Mouse (Mus musculus) midbrain, embryonic 11.5 days (tissue): ENCODE measurements around the gene Crygn. TPM values are rescaled to one million over a fixed set of nuclear protein-coding genes. Genes with fewer than 3 reads are reported as not detected.

ENCODE experiments used
- ATAC-seq: fragments of 200-750 bp; cut with Nextera tagmentation; 2 replicates; pipeline ENCODE4 v1.8.0; 2017; ENCODE audit warnings: moderate TSS enrichment, moderate library complexity; ENCODE audit not compliant: low FRiP score
- DNase-seq: peaks from one replicate; pipeline ENCODE4 v3.0.0; 2015; ENCODE audit warnings: low spot score; ENCODE audit errors: missing footprints
- H3K27ac ChIP-seq: fragments of 300-500 bp; sonication (generic); 2 replicates; pipeline ENCODE4 v1.5.1; 2014; ENCODE audit warnings: low read depth, low read length
- H3K27me3 ChIP-seq: fragments of 300-500 bp; sonication (generic); 2 replicates; pipeline ENCODE4 v1.6.1; 2014; ENCODE audit warnings: mild to moderate bottlenecking, low read length, moderate library complexity, mixed read lengths; ENCODE audit not compliant: control insufficient read depth, insufficient read depth
- H3K36me3 ChIP-seq: fragments of 300-500 bp; sonication (generic); 2 replicates; pipeline ENCODE4 v1.6.1; 2014; ENCODE audit warnings: mild to moderate bottlenecking, low read length, moderate library complexity, mixed read lengths; ENCODE audit not compliant: control insufficient read depth, insufficient read depth
- H3K4me1 ChIP-seq: fragments of 300-500 bp; sonication (generic); 2 replicates; pipeline ENCODE4 v1.6.1; 2014; ENCODE audit warnings: low read length; ENCODE audit not compliant: control insufficient read depth, insufficient read depth
- H3K4me2 ChIP-seq: fragments of 300-500 bp; sonication (generic); 2 replicates; pipeline ENCODE4 v1.6.1; 2014; ENCODE audit warnings: mild to moderate bottlenecking, moderate library complexity
- H3K4me3 ChIP-seq: fragments of 300-500 bp; sonication (generic); 2 replicates; pipeline ENCODE4 v1.5.1; 2014; ENCODE audit warnings: low read depth, low read length
- H3K9ac ChIP-seq: fragments of 300-500 bp; sonication (generic); 2 replicates; pipeline ENCODE4 v1.6.1; 2014; ENCODE audit warnings: low read length
- H3K9me3 ChIP-seq: fragments of 300-500 bp; sonication (generic); 2 replicates; pipeline ENCODE4 v1.6.1; 2016; ENCODE audit warnings: low read length; ENCODE audit not compliant: control insufficient read depth
- WGBS: fragments of 180-500 bp; shearing (Covaris S2); extraction: QIAGEN DNeasy Blood & Tissue Kit; methylation state at CpG from one replicate; pipeline ENCODE4 v1.1.7; 2014; 5-methylcytosine and 5-hydroxymethylcytosine counted together
- polyA plus RNA-seq: library from polyadenylated mRNA; unstranded; fragments of >200 nt; fragmentation: Nextera tagmentation; extraction: Ambion mirVana; gene quantifications from 2 replicates; pipeline ENCODE4 v1.2.1, GENCODE M21; 2014

Gene Crygn
- polyA plus RNA-seq, 1 experiment from 2014 or later, result 0.68 TPM

GRCm38 (mm10) chr5:24737595-24737994, 20.2 kb downstream of the Crygn start:
- ATAC-seq, result no peak
- 94% methylated on average over 10 of the region's 10 CpGs for WGBS

GRCm38 (mm10) chr5:24733771-24734426, 23.9 kb downstream of the Crygn start:
- WGBS, result 67% methylated on average over 7 of the region's 7 CpGs
- Histone ChIP-seq H3K9ac (no peak overlapping the region), H3K27ac (no peak overlapping the region; the same call in 1 of the 2 replicates), H3K36me3 (no peaks in the 10 kb centered on the region), H3K4me1 (peaks cover 10% of the 10 kb centered on the region), H3K4me2 (no peak overlapping the region), H3K9me3 (no peaks in the 10 kb centered on the region), H3K27me3 (peaks cover 30% of the 10 kb centered on the region), H3K4me3 (no peak overlapping the region)
- ATAC-seq (no peak), DNase-seq (no peak)

More at GRCm38 (mm10) chr5:24737595-24737994, 20.2 kb downstream of the Crygn start:
- no peak overlapping the region for H3K4me2 ChIP-seq
- no peaks in the 10 kb centered on the region for H3K27me3 ChIP-seq
- H3K4me1 ChIP-seq, result peaks cover 3% of the 10 kb centered on the region; the same call in 1 of the 2 replicates
- H3K27ac ChIP-seq, result no peak overlapping the region
- no peak overlapping the region for H3K9ac ChIP-seq
- no peaks in the 10 kb centered on the region for H3K9me3 ChIP-seq
- no peaks in the 10 kb centered on the region for H3K36me3 ChIP-seq
- DNase-seq, result peak; percentile 33
- no peak overlapping the region for H3K4me3 ChIP-seq

GRCm38 (mm10) chr5:24733134-24733533, 24.7 kb downstream of the Crygn start:
- peak; percentile 90 for DNase-seq
- H3K27ac ChIP-seq, result no peak overlapping the region
- no peaks in the 10 kb centered on the region for H3K36me3 ChIP-seq
- ATAC-seq, result peak; percentile 60
- H3K9ac ChIP-seq, result no peak overlapping the region
- H3K27me3 ChIP-seq, result peaks cover 30% of the 10 kb centered on the region
- H3K9me3 ChIP-seq, result no peaks in the 10 kb centered on the region
- H3K4me2 ChIP-seq, result no peak overlapping the region
- 4% methylated on average over 8 of the region's 8 CpGs for WGBS
- peaks cover 10% of the 10 kb centered on the region for H3K4me1 ChIP-seq
- H3K4me3 ChIP-seq, result no peak overlapping the region

- peak; percentile 89 for DNase-seq
- Histone ChIP-seq H3K9ac (no peak overlapping the region), H3K4me2 (peak overlapping the region; percentile 47), H3K4me3 (peak overlapping the region; percentile 37), H3K27ac (no peak overlapping the region), H3K27me3 (peaks cover 30% of the 10 kb centered on the region), H3K9me3 (no peaks in the 10 kb centered on the region), H3K36me3 (no peaks in the 10 kb centered on the region), H3K4me1 (peaks cover 10% of the 10 kb centered on the region)
- WGBS, result under 1% methylated on average over 15 of the region's 15 CpGs
- no peak for ATAC-seq
Observed at GRCm38 (mm10) chr5:24730986-24731385, 26.8 kb downstream of the Crygn start.

GRCm38 (mm10) chr5:24730488-24730871, 27.3 kb downstream of the Crygn start, which contains the start of gene Wdr86:
Gene Wdr86, minus strand, starts transcription at chr5:24730727.
- Histone ChIP-seq H3K9me3 (no peaks in the 10 kb centered on the region), H3K36me3 (no peaks in the 10 kb centered on the region), H3K27ac (no peak within 1 kb of the TSS), H3K9ac (peak within 1 kb of the TSS; percentile 40), H3K4me3 (peak within 1 kb of the TSS; percentile 37), H3K27me3 (peaks cover 30% of the 10 kb centered on the region), H3K4me1 (peaks cover 10% of the 10 kb centered on the region), H3K4me2 (peak within 1 kb of the TSS; percentile 47)
- WGBS, result 1% methylated on average over 23 of the region's 23 CpGs
- ATAC-seq (0 out of 2 replicates have a peak, but pooled peaks have one; percentile 22), DNase-seq (no peak)

GRCm38 (mm10) chr5:24729797-24730487, 27.9 kb downstream of the Crygn start:
- Histone ChIP-seq H3K4me2 (peak overlapping the region; percentile 47), H3K27me3 (peaks cover 30% of the 10 kb centered on the region), H3K9me3 (no peaks in the 10 kb centered on the region), H3K9ac (peak overlapping the region; percentile 40), H3K36me3 (no peaks in the 10 kb centered on the region), H3K4me3 (peak overlapping the region; percentile 37), H3K27ac (no peak overlapping the region), H3K4me1 (peaks cover 10% of the 10 kb centered on the region)
- 2% methylated on average over 49 of the region's 49 CpGs for WGBS
- peak; percentile 92 for DNase-seq
- 0 out of 2 replicates have a peak, but pooled peaks have one; percentile 51 for ATAC-seq

GRCm38 (mm10) chr5:24726901-24727836, 30.6 kb downstream of the Crygn start:
- Histone ChIP-seq H3K27me3 (peaks cover 30% of the 10 kb centered on the region), H3K4me1 (peaks cover 7% of the 10 kb centered on the region), H3K27ac (no peak overlapping the region), H3K9ac (no peak overlapping the region), H3K4me2 (no peak overlapping the region), H3K36me3 (no peaks in the 10 kb centered on the region), H3K9me3 (no peaks in the 10 kb centered on the region), H3K4me3 (no peak overlapping the region)
- whole genome bisulfite sequencing, result 78% methylated on average over 12 of the region's 12 CpGs
- ATAC-seq (no peak), DNase-seq (peak; percentile 56)

GRCm38 (mm10) chr5:24725897-24726296, 31.9 kb downstream of the Crygn start:
- 76% methylated on average over 6 of the region's 6 CpGs for WGBS
- Histone ChIP-seq H3K9ac (no peak overlapping the region), H3K4me1 (peaks cover 7% of the 10 kb centered on the region), H3K9me3 (no peaks in the 10 kb centered on the region), H3K4me3 (no peak overlapping the region), H3K4me2 (no peak overlapping the region), H3K27ac (no peak overlapping the region), H3K27me3 (peaks cover 20% of the 10 kb centered on the region), H3K36me3 (no peaks in the 10 kb centered on the region)
- DNase-seq (peak; percentile 19), ATAC-seq (no peak)
